Mouse (Mus musculus): Measurements from ENCODE around the gene Gramd1a. TPM values are rescaled to one million over a fixed set of nuclear protein-coding genes. Genes with fewer than 3 reads are reported as not detected.

The Gramd1a gene
- polyA plus RNA-seq, 1 experiment, result 144 TPM

DNA sequence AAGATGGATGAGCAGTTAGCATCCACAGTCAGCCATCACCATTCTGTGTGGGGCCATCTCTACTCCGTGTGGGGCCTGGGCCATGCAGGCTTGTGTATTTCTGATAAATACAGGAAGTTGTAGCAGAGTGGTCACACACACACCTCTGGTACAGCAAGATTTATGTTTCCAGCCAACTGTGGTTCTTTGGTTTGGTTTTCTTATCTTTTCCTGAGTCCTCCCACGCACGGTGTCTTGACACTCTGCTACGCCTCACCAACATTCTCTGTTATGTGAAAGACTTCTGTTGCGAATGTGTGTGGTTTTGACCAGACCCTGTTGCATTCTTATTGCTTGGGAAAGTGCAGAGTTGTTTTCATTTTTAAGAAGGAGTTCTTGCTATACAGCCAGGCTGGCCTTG, 5.1 kb upstream of the Gramd1a start:
- Histone ChIP-seq H3K4me1 (ENCODE audit: control insufficient read depth, insufficient read depth, low read length) (peaks cover 2% of the 10 kb centered on the region; the same call in 1 of the 2 replicates), H3K27ac (ENCODE audit: control insufficient read depth, insufficient read depth, low read depth, low read length, poor library complexity) (peak overlapping the region; percentile 36), H3K4me3 (replicated peaks; ENCODE audit: control insufficient read depth, low read depth, low read length) (no peak overlapping the region)
- WGBS, result 7% methylated on average over 5 of the region's 5 CpGs
- TF ChIP-seq POLR2A (IDR thresholded peaks at IDR 0.05; ENCODE audit: borderline replicate concordance, control insufficient read depth, low read depth, low read length) (no peak), CTCF (IDR thresholded peaks at IDR 0.05; ENCODE audit: control insufficient read depth, insufficient read depth, low read length) (no peak)

DNA sequence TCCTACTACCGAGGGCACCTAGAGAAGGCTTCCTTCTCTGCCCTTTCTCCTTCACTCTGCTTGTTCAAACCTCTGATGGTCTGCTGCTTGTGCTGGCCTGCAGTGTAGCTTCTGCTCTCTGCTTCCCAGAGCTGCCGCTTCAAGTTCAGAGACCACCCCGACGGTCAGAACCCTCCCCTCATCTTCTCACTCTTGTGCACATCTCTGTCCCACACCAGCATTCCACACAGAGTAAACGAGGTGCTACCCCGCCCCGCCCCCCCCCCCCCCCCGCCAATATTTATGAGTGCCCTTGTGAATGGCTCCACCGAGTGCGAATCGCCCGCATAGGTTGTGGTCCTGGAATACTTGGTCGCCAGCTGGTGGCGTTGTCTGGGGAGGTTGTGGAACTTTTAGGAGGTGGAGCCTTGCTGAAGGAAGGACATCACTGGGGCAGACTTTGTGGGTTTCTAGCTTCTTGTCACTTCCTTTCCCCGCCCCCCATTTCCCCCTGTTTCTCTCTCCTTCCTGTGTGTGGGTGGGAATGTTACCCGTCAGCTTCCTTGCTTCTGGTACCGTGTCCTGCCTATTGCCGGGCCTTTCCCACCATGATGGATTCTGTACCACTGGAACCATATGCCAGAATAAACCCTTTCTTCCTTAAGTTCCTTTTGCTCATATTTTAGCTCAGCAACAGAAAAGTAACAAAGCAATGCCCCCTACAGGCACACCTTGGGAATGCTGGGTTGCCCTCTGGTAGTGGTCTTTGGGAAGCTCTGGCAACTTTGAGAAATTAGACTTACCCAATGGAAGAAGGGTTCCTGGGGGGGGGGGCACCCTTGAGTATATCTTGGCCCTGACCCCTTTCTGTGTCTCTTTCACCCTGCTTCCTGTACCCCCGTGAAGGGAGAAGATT, 585 bp upstream of the Gramd1a start:
- H3K4me3 ChIP-seq (replicated peaks; ENCODE audit: control insufficient read depth, low read depth, low read length), result peak overlapping the region; percentile 42
- TF ChIP-seq POLR2A (IDR thresholded peaks at IDR 0.05; ENCODE audit: borderline replicate concordance, control insufficient read depth, low read depth, low read length) (no peak), CTCF (IDR thresholded peaks at IDR 0.05; ENCODE audit: control insufficient read depth, insufficient read depth, low read length) (peak; percentile 32; the same call in 1 of the 2 replicates)
- WGBS, result 13% methylated on average over 19 of the region's 19 CpGs

DNA sequence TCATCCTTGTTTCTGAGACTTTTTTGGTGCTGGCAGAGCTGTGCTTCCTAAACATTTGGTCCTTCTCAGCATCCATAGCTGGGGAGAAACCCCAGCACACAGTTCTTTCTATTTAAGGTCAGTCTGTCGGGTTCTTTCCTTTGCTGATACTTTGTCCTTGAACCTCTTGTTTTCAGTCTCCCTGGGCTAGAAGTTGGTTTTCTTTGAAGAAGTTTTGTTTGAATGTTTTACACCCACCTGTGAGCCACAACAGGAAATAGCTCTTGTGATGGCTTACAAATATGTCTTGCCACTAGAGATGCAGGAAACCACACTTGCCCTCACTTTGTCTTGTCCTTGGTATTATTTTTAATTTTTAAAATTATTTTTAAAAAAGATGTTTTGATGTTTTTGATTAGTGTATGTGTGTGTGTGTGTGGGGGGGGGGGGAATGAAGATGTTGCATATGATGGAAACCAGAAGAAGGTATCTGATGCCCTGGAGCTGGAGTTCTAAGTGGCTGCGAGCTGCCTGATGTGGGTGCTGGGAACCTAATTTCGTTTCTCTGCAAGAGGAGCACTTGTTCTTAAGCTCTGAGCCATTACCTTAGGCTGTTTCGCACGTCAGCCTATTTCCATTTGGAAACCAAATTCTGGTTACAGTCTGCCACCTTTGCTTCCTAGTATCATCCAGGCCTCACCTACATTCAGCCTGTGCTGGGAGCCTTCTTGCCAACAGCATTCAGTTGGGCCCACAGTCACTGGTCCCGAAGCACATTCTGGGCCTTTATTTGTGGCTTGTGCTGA, 2.0 kb downstream of the Gramd1a start:
- H3K27ac ChIP-seq (ENCODE audit: control insufficient read depth, insufficient read depth, low read depth, low read length, poor library complexity), result peak overlapping the region; percentile 2; the same call in 1 of the 2 replicates

More for the DNA sequence above, 585 bp upstream of the Gramd1a start:
- Histone ChIP-seq H3K4me1 (ENCODE audit: control insufficient read depth, insufficient read depth, low read length) (peaks cover 3% of the 10 kb centered on the region; the same call in 1 of the 2 replicates), H3K27ac (ENCODE audit: control insufficient read depth, insufficient read depth, low read depth, low read length, poor library complexity) (peak overlapping the region; percentile 91)

DNA sequence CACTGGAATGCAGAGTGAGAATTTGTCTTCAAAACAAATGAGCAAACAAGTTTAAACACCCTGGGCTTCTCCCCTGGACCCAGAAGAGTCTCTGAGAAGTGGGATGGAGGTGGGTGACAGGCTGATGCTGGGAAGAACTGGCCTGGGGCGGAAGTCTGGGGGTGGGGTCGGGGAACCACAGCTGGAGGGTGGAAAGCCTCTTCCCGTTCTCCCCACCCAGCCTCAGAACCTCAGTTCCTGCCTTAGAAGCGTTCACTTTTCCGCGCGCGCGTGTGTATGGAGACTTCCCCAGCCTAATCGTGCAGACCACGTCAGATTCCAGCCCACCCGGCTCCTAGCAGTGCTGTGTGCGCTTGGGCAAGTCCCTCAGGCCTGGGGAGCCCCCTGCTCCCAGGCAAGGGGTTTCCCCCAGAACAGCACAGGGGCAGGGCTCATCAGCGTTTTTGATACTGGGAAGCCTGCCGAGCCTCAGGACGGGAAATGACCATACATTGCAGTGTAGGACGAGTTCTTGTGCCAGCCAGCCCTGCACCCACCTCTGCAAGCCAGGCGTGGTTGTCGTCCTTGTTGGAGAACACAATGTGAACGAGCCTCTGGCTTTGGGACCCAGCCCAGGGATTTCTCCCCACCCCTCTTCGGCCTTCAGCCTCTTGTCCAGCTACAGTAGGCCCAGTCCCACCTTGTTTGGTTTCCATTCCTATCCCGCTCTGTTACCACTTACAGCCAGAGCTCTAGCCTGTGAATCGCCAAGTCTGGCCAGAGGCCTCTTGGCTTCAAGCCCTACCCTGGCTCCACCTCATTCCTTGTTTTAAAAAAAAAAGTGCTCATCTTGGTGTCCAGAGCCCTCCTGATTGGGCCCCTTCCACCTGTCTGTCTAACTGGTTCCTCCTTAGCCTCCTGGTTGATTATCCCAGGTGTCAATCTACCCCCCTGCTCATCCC, 4.1 kb downstream of the Gramd1a start:
- H3K27ac ChIP-seq (ENCODE audit: control insufficient read depth, insufficient read depth, low read depth, low read length, poor library complexity), result peak overlapping the region; percentile 96
- WGBS, result 4% methylated on average over 23 of the region's 23 CpGs
- peaks cover 6% of the 10 kb centered on the region for H3K4me1 ChIP-seq (ENCODE audit: control insufficient read depth, insufficient read depth, low read length)
- H3K4me3 ChIP-seq (replicated peaks; ENCODE audit: control insufficient read depth, low read depth, low read length), result peak overlapping the region; percentile 88
- TF ChIP-seq CTCF (IDR thresholded peaks at IDR 0.05; ENCODE audit: control insufficient read depth, insufficient read depth, low read length) (no peak), POLR2A (IDR thresholded peaks at IDR 0.05; ENCODE audit: borderline replicate concordance, control insufficient read depth, low read depth, low read length) (peak; percentile 60; the same call in 1 of the 2 replicates)

More for the DNA sequence above, 2.0 kb downstream of the Gramd1a start:
- no peak for TF ChIP-seq POLR2A (IDR thresholded peaks at IDR 0.05; ENCODE audit: borderline replicate concordance, control insufficient read depth, low read depth, low read length)
- no peak for TF ChIP-seq CTCF (IDR thresholded peaks at IDR 0.05; ENCODE audit: control insufficient read depth, insufficient read depth, low read length)
- Histone ChIP-seq H3K4me1 (ENCODE audit: control insufficient read depth, insufficient read depth, low read length) (peaks cover 5% of the 10 kb centered on the region), H3K4me3 (replicated peaks; ENCODE audit: control insufficient read depth, low read depth, low read length) (no peak overlapping the region)
- 77% methylated on average over 6 of the region's 6 CpGs for WGBS

DNA sequence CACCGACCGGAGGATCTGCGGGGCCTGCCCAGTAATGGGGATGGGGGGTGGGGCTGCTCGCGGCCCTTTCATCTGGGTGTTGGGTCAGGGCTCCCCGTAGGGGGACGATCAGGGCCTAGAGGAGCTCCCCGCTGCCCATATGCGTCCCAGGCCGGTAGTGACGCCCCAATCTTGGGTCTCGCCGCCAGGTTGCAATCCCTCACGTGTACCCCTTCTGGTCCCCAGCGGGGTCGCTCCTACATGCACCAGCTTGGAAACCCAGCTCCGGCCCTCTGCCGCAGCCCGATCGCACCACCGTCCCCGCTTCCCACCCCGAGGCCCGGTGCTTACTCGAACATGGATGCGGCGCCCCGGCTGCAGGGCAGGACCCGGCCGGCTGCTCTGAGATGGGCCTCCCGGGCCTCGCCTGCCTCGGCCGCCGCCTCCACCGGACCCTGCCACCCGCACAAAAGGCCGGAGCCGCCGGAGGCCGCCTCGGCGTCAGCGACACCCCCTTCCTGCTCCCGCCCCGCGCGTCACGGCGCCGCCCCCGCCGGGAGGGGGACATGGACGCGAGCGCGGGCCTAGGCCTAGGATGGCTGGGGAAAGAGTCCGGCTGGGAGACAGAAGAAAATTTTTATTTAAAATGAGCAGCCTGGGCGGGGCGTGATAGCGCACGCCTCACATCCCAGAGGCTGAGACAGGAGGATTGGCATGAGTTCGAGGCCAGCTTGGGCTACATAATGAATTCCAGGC, 5.0 kb downstream of the Gramd1a start:
- H3K4me1 ChIP-seq (ENCODE audit: control insufficient read depth, insufficient read depth, low read length), result peaks cover 6% of the 10 kb centered on the region
- 0 out of 2 replicates have a peak, but pooled peaks have one; percentile 1 for TF ChIP-seq CTCF (IDR thresholded peaks at IDR 0.05; ENCODE audit: control insufficient read depth, insufficient read depth, low read length)
- peak; percentile 31; the same call in 1 of the 2 replicates for TF ChIP-seq POLR2A (IDR thresholded peaks at IDR 0.05; ENCODE audit: borderline replicate concordance, control insufficient read depth, low read depth, low read length)
- H3K27ac ChIP-seq (ENCODE audit: control insufficient read depth, insufficient read depth, low read depth, low read length, poor library complexity), result peak overlapping the region; percentile 96
- under 1% methylated on average over 63 of the region's 63 CpGs for WGBS
- peak overlapping the region; percentile 88 for H3K4me3 ChIP-seq (replicated peaks; ENCODE audit: control insufficient read depth, low read depth, low read length)

DNA sequence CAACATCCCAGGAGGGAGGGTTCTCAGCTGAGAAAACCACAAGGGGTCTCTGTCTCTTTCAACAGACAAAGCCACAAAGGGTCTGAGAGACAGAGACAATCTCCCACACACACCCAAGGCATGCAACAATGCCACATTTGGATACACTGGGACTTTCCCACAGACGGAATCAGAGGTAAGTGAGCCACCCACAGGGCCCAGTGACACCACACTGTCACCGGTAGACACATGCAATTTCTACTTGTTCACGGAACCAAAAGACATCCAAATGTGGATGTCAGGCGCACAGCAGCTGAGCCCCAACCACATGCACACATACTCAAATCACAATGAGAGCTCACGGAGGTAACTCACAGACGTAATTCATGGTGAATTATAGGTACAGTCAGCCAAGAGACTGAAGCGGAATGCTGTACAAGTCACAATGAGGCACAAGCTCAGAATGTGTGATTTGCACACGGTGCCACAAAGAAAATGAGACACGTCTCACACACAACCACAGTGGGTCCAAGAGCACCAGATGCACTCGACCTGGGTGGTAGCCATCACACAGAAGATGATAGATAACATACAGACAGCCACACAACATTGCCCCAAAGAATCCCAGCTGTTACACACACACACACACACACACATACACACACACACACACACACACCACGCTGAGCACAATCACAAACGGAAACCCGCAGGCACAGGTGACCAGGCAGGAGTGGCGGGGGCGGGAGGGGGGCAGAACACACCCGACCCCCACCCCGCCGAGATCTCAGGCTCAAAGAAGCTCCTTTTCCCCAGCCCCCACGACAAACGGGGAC, 5.7 kb downstream of the Gramd1a start:
- Histone ChIP-seq H3K4me3 (replicated peaks; ENCODE audit: control insufficient read depth, low read depth, low read length) (peak overlapping the region; percentile 88), H3K27ac (ENCODE audit: control insufficient read depth, insufficient read depth, low read depth, low read length, poor library complexity) (peak overlapping the region; percentile 96), H3K4me1 (ENCODE audit: control insufficient read depth, insufficient read depth, low read length) (peaks cover 6% of the 10 kb centered on the region)
- no peak for TF ChIP-seq CTCF (IDR thresholded peaks at IDR 0.05; ENCODE audit: control insufficient read depth, insufficient read depth, low read length)
- no peak for TF ChIP-seq POLR2A (IDR thresholded peaks at IDR 0.05; ENCODE audit: borderline replicate concordance, control insufficient read depth, low read depth, low read length)
- WGBS, result 1% methylated on average over 20 of the region's 20 CpGs

Measured in bone marrow, adult 2 months (tissue).